Mouse (Mus musculus): ENCODE measurements at regions not wholly inside any gene's neighbourhood (a gene's known extent, or its start where the extent isn't known, plus 50 kb on each side); places are given as distances from the start of the nearest gene placed in this dataset.

- peak; percentile 48 for ATAC-seq (replicated peaks; ENCODE audit: poor library complexity, severe bottlenecking)
Observed at GRCm38 (mm10) chr3:115766153-115766552, 51.3 kb upstream of the S1pr1 start.

- no peak for ATAC-seq (replicated peaks; ENCODE audit: poor library complexity, severe bottlenecking)
Observed at GRCm38 (mm10) chr3:115768290-115768689, 53.4 kb upstream of the S1pr1 start.

GRCm38 (mm10) chr3:115768761-115769530, 54.1 kb upstream of the S1pr1 start:
- peak; percentile 20 for ATAC-seq (replicated peaks; ENCODE audit: poor library complexity, severe bottlenecking)

- no peak for ATAC-seq (replicated peaks; ENCODE audit: poor library complexity, severe bottlenecking)
Observed at GRCm38 (mm10) chr3:115772676-115773075, 57.8 kb upstream of the S1pr1 start.

GRCm38 (mm10) chr3:115774321-115774720, 59.4 kb upstream of the S1pr1 start:
- ATAC-seq (replicated peaks; ENCODE audit: poor library complexity, severe bottlenecking), result peak; percentile 22

- ATAC-seq (replicated peaks; ENCODE audit: poor library complexity, severe bottlenecking), result no peak
Observed at GRCm38 (mm10) chr3:115774723-115775122, 59.9 kb upstream of the S1pr1 start.

GRCm38 (mm10) chr3:115779144-115779890, 64.4 kb upstream of the S1pr1 start:
- no peak for ATAC-seq (replicated peaks; ENCODE audit: poor library complexity, severe bottlenecking)

GRCm38 (mm10) chr3:115779906-115780305, 65.0 kb upstream of the S1pr1 start:
- ATAC-seq (replicated peaks; ENCODE audit: poor library complexity, severe bottlenecking), result no peak

GRCm38 (mm10) chr3:115782726-115783125, 67.9 kb upstream of the S1pr1 start:
- no peak for ATAC-seq (replicated peaks; ENCODE audit: poor library complexity, severe bottlenecking)

- ATAC-seq (replicated peaks; ENCODE audit: poor library complexity, severe bottlenecking), result no peak
Observed at GRCm38 (mm10) chr3:115787360-115787759, 72.5 kb upstream of the S1pr1 start.

- ATAC-seq (replicated peaks; ENCODE audit: poor library complexity, severe bottlenecking), result no peak
Observed at GRCm38 (mm10) chr3:115788525-115788924, 73.7 kb upstream of the S1pr1 start.

GRCm38 (mm10) chr3:115789063-115789462, 74.2 kb upstream of the S1pr1 start:
- ATAC-seq (replicated peaks; ENCODE audit: poor library complexity, severe bottlenecking), result 0 out of 2 replicates have a peak, but pooled peaks have one; percentile 15

- ATAC-seq (replicated peaks; ENCODE audit: poor library complexity, severe bottlenecking), result no peak
Observed at GRCm38 (mm10) chr3:115792606-115793005, 77.7 kb upstream of the S1pr1 start.

GRCm38 (mm10) chr3:115793344-115794059, 78.6 kb upstream of the S1pr1 start:
- peak; percentile 74 for ATAC-seq (replicated peaks; ENCODE audit: poor library complexity, severe bottlenecking)

- ATAC-seq (replicated peaks; ENCODE audit: poor library complexity, severe bottlenecking), result peak; percentile 85
Observed at GRCm38 (mm10) chr3:115799326-115799725, 84.5 kb upstream of the S1pr1 start.

GRCm38 (mm10) chr3:115799981-115800380, 85.1 kb upstream of the S1pr1 start:
- ATAC-seq (replicated peaks; ENCODE audit: poor library complexity, severe bottlenecking), result peak; percentile 4

- no peak for ATAC-seq (replicated peaks; ENCODE audit: poor library complexity, severe bottlenecking)
Observed at GRCm38 (mm10) chr3:115800873-115801272, 86.0 kb upstream of the S1pr1 start.

- no peak for ATAC-seq (replicated peaks; ENCODE audit: poor library complexity, severe bottlenecking)
Observed at GRCm38 (mm10) chr3:115801581-115802200, 85.9 kb upstream of the Dph5 start.

- ATAC-seq (replicated peaks; ENCODE audit: poor library complexity, severe bottlenecking), result no peak
Observed at GRCm38 (mm10) chr3:115804616-115805015, 83.0 kb upstream of the Dph5 start.

GRCm38 (mm10) chr3:115807032-115807431, 80.6 kb upstream of the Dph5 start:
- ATAC-seq (replicated peaks; ENCODE audit: poor library complexity, severe bottlenecking), result no peak; the same call in 1 of the 2 replicates

All from granulocyte monocyte progenitor cell, adult 5-6 weeks (primary cell).